Mouse (Mus musculus): ENCODE results near the gene Farsa. TPM values are rescaled to one million over a fixed set of nuclear protein-coding genes. Genes with fewer than 3 reads are reported as not detected.
A peak's percentile ranks its signal among the peaks of the same experiment; 100 is the strongest.

Farsa gene
- polyA plus RNA-seq, 1 experiment from 2014 or later = 99.9 TPM

GRCm38 (mm10) chr8:84877297-84878035 is 20.7 kb downstream of the Farsa start:
- Histone ChIP-seq H3K4me1 (ENCODE audit: control insufficient read depth, insufficient read depth, low read length) (peaks cover 6% of the 10 kb centered on the region; the same call in 1 of the 2 replicates), H3K9me3 (ENCODE audit: control insufficient read depth, low read length) (no peaks in the 10 kb centered on the region), H3K36me3 (ENCODE audit: control insufficient read depth, insufficient read depth, low read length) (no peaks in the 10 kb centered on the region), H3K27me3 (ENCODE audit: control insufficient read depth, insufficient read depth, low read length) (no peaks in the 10 kb centered on the region), H3K27ac (replicated peaks; ENCODE audit: low read depth, low read length) (no peak overlapping the region), H3K4me2 (ENCODE audit: low read depth, severe bottlenecking) (no peak overlapping the region), H3K4me3 (ENCODE audit: low read depth, low read length) (no peak overlapping the region), H3K9ac (ENCODE audit: low read length) (no peak overlapping the region)
- no peak for DNase-seq (ENCODE audit: low spot score)
- WGBS = 77% methylated on average over 3 of the region's 3 CpGs
- no peak for ATAC-seq (ENCODE audit: insufficient number of reproducible peaks, low FRiP score, low TSS enrichment, low read depth)

- Histone ChIP-seq H3K27ac (replicated peaks; ENCODE audit: low read depth, low read length) (no peak overlapping the region), H3K27me3 (ENCODE audit: control insufficient read depth, insufficient read depth, low read length) (no peaks in the 10 kb centered on the region), H3K9ac (ENCODE audit: low read length) (no peak overlapping the region), H3K4me1 (ENCODE audit: control insufficient read depth, insufficient read depth, low read length) (no peaks in the 10 kb centered on the region), H3K4me2 (ENCODE audit: low read depth, severe bottlenecking) (no peak overlapping the region), H3K4me3 (ENCODE audit: low read depth, low read length) (no peak overlapping the region), H3K36me3 (ENCODE audit: control insufficient read depth, insufficient read depth, low read length) (no peaks in the 10 kb centered on the region), H3K9me3 (ENCODE audit: control insufficient read depth, low read length) (no peaks in the 10 kb centered on the region)
- WGBS = 81% methylated on average over 1 of the region's 1 CpGs
- DNase-seq (ENCODE audit: low spot score) (no peak), ATAC-seq (ENCODE audit: insufficient number of reproducible peaks, low FRiP score, low TSS enrichment, low read depth) (no peak)
These were observed 22.1 kb downstream of the Farsa start for GRCm38 (mm10) chr8:84878915-84879314.

- H3K4me3 ChIP-seq (ENCODE audit: low read depth, low read length) = no peak overlapping the region
- ATAC-seq (ENCODE audit: insufficient number of reproducible peaks, low FRiP score, low TSS enrichment, low read depth) = no peak
- no peaks in the 10 kb centered on the region for H3K9me3 ChIP-seq (ENCODE audit: control insufficient read depth, low read length)
- no peaks in the 10 kb centered on the region for H3K4me1 ChIP-seq (ENCODE audit: control insufficient read depth, insufficient read depth, low read length)
- no peak overlapping the region for H3K4me2 ChIP-seq (ENCODE audit: low read depth, severe bottlenecking)
- peaks cover 11% of the 10 kb centered on the region for H3K36me3 ChIP-seq (ENCODE audit: control insufficient read depth, insufficient read depth, low read length)
- DNase-seq (ENCODE audit: low spot score) = no peak
- no peaks in the 10 kb centered on the region for H3K27me3 ChIP-seq (ENCODE audit: control insufficient read depth, insufficient read depth, low read length)
- no peak overlapping the region for H3K27ac ChIP-seq (replicated peaks; ENCODE audit: low read depth, low read length)
- 90% methylated on average over 4 of the region's 4 CpGs for WGBS
- H3K9ac ChIP-seq (ENCODE audit: low read length) = no peak overlapping the region
These were observed 27.9 kb downstream of the Farsa start for GRCm38 (mm10) chr8:84884728-84885127.

- no peaks in the 10 kb centered on the region for H3K9me3 ChIP-seq (ENCODE audit: control insufficient read depth, low read length)
- no peak overlapping the region for H3K27ac ChIP-seq (replicated peaks; ENCODE audit: low read depth, low read length)
- ATAC-seq (ENCODE audit: insufficient number of reproducible peaks, low FRiP score, low TSS enrichment, low read depth) (no peak), DNase-seq (ENCODE audit: low spot score) (no peak)
- H3K27me3 ChIP-seq (ENCODE audit: control insufficient read depth, insufficient read depth, low read length) = no peaks in the 10 kb centered on the region
- no peak overlapping the region for H3K9ac ChIP-seq (ENCODE audit: low read length)
- H3K36me3 ChIP-seq (ENCODE audit: control insufficient read depth, insufficient read depth, low read length) = peaks cover 11% of the 10 kb centered on the region
- H3K4me1 ChIP-seq (ENCODE audit: control insufficient read depth, insufficient read depth, low read length) = peaks cover 6% of the 10 kb centered on the region
- WGBS = 93% methylated on average over 3 of the region's 3 CpGs
- H3K4me2 ChIP-seq (ENCODE audit: low read depth, severe bottlenecking) = no peak overlapping the region
- no peak overlapping the region for H3K4me3 ChIP-seq (ENCODE audit: low read depth, low read length)
These were observed 31.5 kb downstream of the Farsa start for GRCm38 (mm10) chr8:84888280-84888679.

- WGBS = 97% methylated on average over 1 of the region's 1 CpGs
- no peaks in the 10 kb centered on the region for H3K27me3 ChIP-seq (ENCODE audit: control insufficient read depth, insufficient read depth, low read length)
- H3K36me3 ChIP-seq (ENCODE audit: control insufficient read depth, insufficient read depth, low read length) = peaks cover 11% of the 10 kb centered on the region
- no peak overlapping the region for H3K4me2 ChIP-seq (ENCODE audit: low read depth, severe bottlenecking)
- H3K4me1 ChIP-seq (ENCODE audit: control insufficient read depth, insufficient read depth, low read length) = peaks cover 6% of the 10 kb centered on the region
- H3K27ac ChIP-seq (replicated peaks; ENCODE audit: low read depth, low read length) = no peak overlapping the region
- no peaks in the 10 kb centered on the region for H3K9me3 ChIP-seq (ENCODE audit: control insufficient read depth, low read length)
- no peak for DNase-seq (ENCODE audit: low spot score)
- no peak overlapping the region for H3K4me3 ChIP-seq (ENCODE audit: low read depth, low read length)
- no peak for ATAC-seq (ENCODE audit: insufficient number of reproducible peaks, low FRiP score, low TSS enrichment, low read depth)
- no peak overlapping the region for H3K9ac ChIP-seq (ENCODE audit: low read length)
These were observed 32.4 kb downstream of the Farsa start for GRCm38 (mm10) chr8:84889141-84889540.

- no peak overlapping the region for H3K27ac ChIP-seq (replicated peaks; ENCODE audit: low read depth, low read length)
- peaks cover 6% of the 10 kb centered on the region for H3K4me1 ChIP-seq (ENCODE audit: control insufficient read depth, insufficient read depth, low read length)
- H3K4me2 ChIP-seq (ENCODE audit: low read depth, severe bottlenecking) = peak overlapping the region; percentile 85
- H3K9ac ChIP-seq (ENCODE audit: low read length) = peak overlapping the region; percentile 73
- peak; percentile 36 for ATAC-seq (ENCODE audit: insufficient number of reproducible peaks, low FRiP score, low TSS enrichment, low read depth)
- H3K27me3 ChIP-seq (ENCODE audit: control insufficient read depth, insufficient read depth, low read length) = no peaks in the 10 kb centered on the region
- WGBS = 13% methylated on average over 31 of the region's 31 CpGs
- DNase-seq (ENCODE audit: low spot score) = no peak
- peak overlapping the region; percentile 71 for H3K4me3 ChIP-seq (ENCODE audit: low read depth, low read length)
- peaks cover 3% of the 10 kb centered on the region; the same call in 1 of the 2 replicates for H3K36me3 ChIP-seq (ENCODE audit: control insufficient read depth, insufficient read depth, low read length)
- H3K9me3 ChIP-seq (ENCODE audit: control insufficient read depth, low read length) = no peaks in the 10 kb centered on the region
These were observed 36.4 kb downstream of the Farsa start for GRCm38 (mm10) chr8:84892993-84893708.

- no peaks in the 10 kb centered on the region for H3K9me3 ChIP-seq (ENCODE audit: control insufficient read depth, low read length)
- ATAC-seq (ENCODE audit: insufficient number of reproducible peaks, low FRiP score, low TSS enrichment, low read depth) (peak; percentile 89), DNase-seq (ENCODE audit: low spot score) (peak; percentile 92)
- H3K27ac ChIP-seq (replicated peaks; ENCODE audit: low read depth, low read length) = no peak within 1 kb of the TSS
- H3K4me1 ChIP-seq (ENCODE audit: control insufficient read depth, insufficient read depth, low read length) = peaks cover 6% of the 10 kb centered on the region
- 0% methylated on average over 11 of the region's 11 CpGs for WGBS
- H3K27me3 ChIP-seq (ENCODE audit: control insufficient read depth, insufficient read depth, low read length) = no peaks in the 10 kb centered on the region
- peak within 1 kb of the TSS; percentile 73 for H3K9ac ChIP-seq (ENCODE audit: low read length)
- peak within 1 kb of the TSS; percentile 85 for H3K4me2 ChIP-seq (ENCODE audit: low read depth, severe bottlenecking)
- H3K36me3 ChIP-seq (ENCODE audit: control insufficient read depth, insufficient read depth, low read length) = peaks cover 3% of the 10 kb centered on the region; the same call in 1 of the 2 replicates
- peak within 1 kb of the TSS; percentile 71 for H3K4me3 ChIP-seq (ENCODE audit: low read depth, low read length)
These were observed 36.9 kb downstream of the Farsa start, which contains the start of gene Gcdh for GRCm38 (mm10) chr8:84893709-84894134. Gene Gcdh (minus strand): TSS chr8:84893921.

GRCm38 (mm10) chr8:84895963-84896362 is 39.2 kb downstream of the Farsa start:
- Histone ChIP-seq H3K9ac (ENCODE audit: low read length) (no peak overlapping the region), H3K4me3 (ENCODE audit: low read depth, low read length) (no peak overlapping the region), H3K36me3 (ENCODE audit: control insufficient read depth, insufficient read depth, low read length) (no peaks in the 10 kb centered on the region), H3K4me1 (ENCODE audit: control insufficient read depth, insufficient read depth, low read length) (peaks cover 6% of the 10 kb centered on the region), H3K27me3 (ENCODE audit: control insufficient read depth, insufficient read depth, low read length) (no peaks in the 10 kb centered on the region), H3K27ac (replicated peaks; ENCODE audit: low read depth, low read length) (no peak overlapping the region), H3K9me3 (ENCODE audit: control insufficient read depth, low read length) (no peaks in the 10 kb centered on the region), H3K4me2 (ENCODE audit: low read depth, severe bottlenecking) (no peak overlapping the region)
- ATAC-seq (ENCODE audit: insufficient number of reproducible peaks, low FRiP score, low TSS enrichment, low read depth) (no peak), DNase-seq (ENCODE audit: low spot score) (no peak)
- 88% methylated on average over 5 of the region's 5 CpGs for WGBS
